In genomic region chr9:52100426-52100825, GRCm38 (mm10) we compare ENCODE assay signal across 29 mouse cellular contexts. TPM values are rescaled to one million over a fixed set of nuclear protein-coding genes. Genes with fewer than 3 reads are reported as not detected.
DNase-seq lines count a peak whose midpoint lies in the region; ATAC-seq lines count a peak whose summit lies in the region.
"Had no signal": no experiment of that assay in that cellular context is flagged by ENCODE, and none has a peak within 500 bp of the region (broad histone marks: within the 10 kb centered on the region; RNA-seq: fewer than 3 reads in every experiment).

No protein-coding gene starts in this region.

- DNase-seq in heart, postnatal 25 days (ENCODE audit: low spot score): no peak
- DNase-seq in adrenal gland, adult (ENCODE audit: inconsistent age in 2 of 2, low spot score in 1 of 2): peak; percentile 84 to 90
- peak; percentile 67 for DNase-seq in adrenal gland, adult 8-10 months
- peak; percentile 52 for DNase-seq in adrenal gland, postnatal 25 days
- no peak for DNase-seq in gastrocnemius, postnatal 4 days (ENCODE audit: low spot score in 2 of 2)
- DNase-seq in hindbrain, embryonic 10.5 days (ENCODE audit: low spot score): no peak
- DNase-seq: B cell, adult 2 months; cerebellum, adult 11 months; cerebellum, adult 8-10 months; cerebellum, postnatal 10 days; cerebellum, postnatal 36 days; embryo, embryonic 11 days; gastrocnemius, postnatal 25 days; heart, adult 18-20 months; heart, postnatal 14 days; kidney, adult 2 months had no signal

- no peaks in the 10 kb centered on the region for H3K27me3 ChIP-seq in heart, embryonic 12.5 days (replicated peaks)
- no peaks in the 10 kb centered on the region for H3K27me3 ChIP-seq in hindbrain, embryonic 10.5 days (ENCODE audit: insufficient read depth, poor library complexity, severe bottlenecking)
- H3K27me3 ChIP-seq: CH12.LX; embryonic facial prominence, embryonic 13.5 days; forebrain, embryonic 12.5 days; forebrain, embryonic 15.5 days; hindbrain, embryonic 13.5 days; Patski had no signal

- intact Hi-C loops in heart, postnatal 25 days (cut with DNase I): loop anchor here (10.0 kb wide), 1 partner anchor 184 kb away; no protein-coding TSS in a partner anchor

- WGBS in heart, embryonic 12.5 days: 80% methylated on average over 14 of the region's 14 CpGs
- WGBS in hindbrain, embryonic 10.5 days: 92% methylated on average over 14 of the region's 14 CpGs

- H3K27ac ChIP-seq in heart, embryonic 12.5 days (ENCODE audit: poor library complexity, severe bottlenecking): no peak overlapping the region
- no peak overlapping the region for H3K27ac ChIP-seq in hindbrain, embryonic 10.5 days
- H3K27ac ChIP-seq: embryonic facial prominence, embryonic 10.5 days; embryonic facial prominence, embryonic 13.5 days; forebrain, embryonic 12.5 days; forebrain, embryonic 15.5 days; hindbrain, embryonic 13.5 days had no signal

- no peak overlapping the region for H3K4me2 ChIP-seq in heart, embryonic 12.5 days
- H3K4me2 ChIP-seq: embryonic facial prominence, embryonic 13.5 days; forebrain, embryonic 12.5 days; forebrain, embryonic 15.5 days; heart, embryonic 11.5 days; hindbrain, embryonic 13.5 days had no signal

- peaks cover 25% of the 10 kb centered on the region for H3K4me1 ChIP-seq in heart, embryonic 12.5 days (replicated peaks)
- peaks cover 19% of the 10 kb centered on the region for H3K4me1 ChIP-seq in hindbrain, embryonic 10.5 days (replicated peaks)

- 0 out of 2 replicates have a peak overlapping the region, but pooled peaks have one; percentile 37 for H3K9ac ChIP-seq in heart, embryonic 12.5 days
- H3K9ac ChIP-seq: embryonic facial prominence, embryonic 13.5 days; forebrain, embryonic 12.5 days; forebrain, embryonic 15.5 days; hindbrain, embryonic 13.5 days had no signal

- H3K4me3 ChIP-seq in heart, embryonic 12.5 days: no peak overlapping the region
- no peak overlapping the region for H3K4me3 ChIP-seq in hindbrain, embryonic 10.5 days
- H3K4me3 ChIP-seq: embryonic facial prominence, embryonic 10.5 days; embryonic facial prominence, embryonic 13.5 days; erythroblast, embryonic 14.5 days; forebrain, embryonic 12.5 days; forebrain, embryonic 15.5 days; hindbrain, embryonic 13.5 days had no signal

- H3K9me3 ChIP-seq in heart, embryonic 12.5 days (replicated peaks): no peaks in the 10 kb centered on the region
- H3K9me3 ChIP-seq in hindbrain, embryonic 10.5 days: no peaks in the 10 kb centered on the region
- H3K9me3 ChIP-seq: embryonic facial prominence, embryonic 10.5 days; embryonic facial prominence, embryonic 13.5 days; forebrain, embryonic 12.5 days; forebrain, embryonic 15.5 days; G1E; hindbrain, embryonic 13.5 days had no signal

- no peak for ATAC-seq in heart, embryonic 12.5 days (ENCODE audit: insufficient number of reproducible peaks, low FRiP score)
- ATAC-seq: forebrain, embryonic 15.5 days; hindbrain, embryonic 16.5 days; intestine, embryonic 16.5 days; Patski had no signal

- H3K36me3 ChIP-seq in heart, embryonic 12.5 days: no peaks in the 10 kb centered on the region
- no peaks in the 10 kb centered on the region for H3K36me3 ChIP-seq in hindbrain, embryonic 10.5 days
- H3K36me3 ChIP-seq: embryonic facial prominence, embryonic 10.5 days; embryonic facial prominence, embryonic 13.5 days; forebrain, embryonic 12.5 days; forebrain, embryonic 15.5 days had no signal

RNA-seq across cellular contexts. Expression of gene Rdx, which starts 53.5 kb away (rescaled TPM):
- 170 and 175 TPM in 2 replicates for polyA plus RNA-seq in heart, embryonic 12.5 days (2016; fragmentation: Nextera tagmentation; extraction: Ambion mirVana)
- 10 to 100 TPM; 91.6 to 92.5 TPM for total RNA-seq in heart, postnatal 25 days (2021)
- 100 to 1,000 TPM; 112 to 126 (median 123) TPM for total RNA-seq in adrenal gland, adult 8-10 months (2022)
- total RNA-seq in adrenal gland, postnatal 25 days (2021): 126 and 139 TPM in 2 replicates
- total RNA-seq in gastrocnemius, postnatal 4 days (2021): 100 to 1,000 TPM; 125 to 131 TPM
- polyA plus RNA-seq in hindbrain, embryonic 10.5 days (2016; fragmentation: Nextera tagmentation; extraction: Ambion mirVana): 128 and 160 TPM in 2 replicates

Comparison
In these comparisons a context has a peak if more than half of its experiments do, and no peak if none do; other contexts are left out.
1. DNase-seq: peak in adrenal gland, adult (2 of 2), adrenal gland, adult 8-10 months (single experiment) and adrenal gland, postnatal 25 days (single experiment); none in heart, postnatal 25 days (single experiment), gastrocnemius, postnatal 4 days (0 of 2) and hindbrain, embryonic 10.5 days (single experiment).